Mouse (Mus musculus): ENCODE measurements around the gene Srsf6.

DNA sequence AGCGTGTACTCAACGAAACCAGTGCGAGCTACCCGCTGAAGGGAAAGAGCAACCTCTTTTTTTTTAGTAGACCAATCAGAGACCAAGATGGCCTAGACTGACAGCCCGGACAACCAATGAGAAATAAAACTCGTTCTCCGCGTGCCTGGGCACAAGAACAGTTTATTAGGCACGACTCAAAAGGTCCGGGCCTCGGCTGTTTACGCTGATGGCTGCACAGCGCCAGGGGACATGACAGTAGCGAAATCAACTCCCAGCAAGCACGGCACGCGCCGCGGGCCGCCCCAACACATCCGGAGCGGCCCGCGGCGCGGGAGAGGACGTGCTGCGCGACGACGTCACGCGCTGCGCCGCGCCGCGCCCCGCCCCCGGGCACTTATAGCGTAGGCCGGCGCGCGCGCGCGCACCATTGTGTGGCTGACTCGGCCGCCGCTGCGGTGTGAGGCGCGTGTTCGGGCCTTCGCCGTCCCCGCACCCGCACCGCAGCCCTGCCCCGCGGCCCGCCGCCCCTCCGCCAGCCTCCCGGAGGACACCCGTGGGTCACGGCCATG, at the start of gene Srsf6:
- TF ChIP-seq TAL1 (IDR thresholded peaks at IDR 0.05; ENCODE audit: low read length) (no peak), GATA1 (IDR thresholded peaks at IDR 0.05; ENCODE audit: low read length) (no peak)

All from erythroblast, embryonic 14.5 days (primary cell).